Mouse (Mus musculus) E14TG2a.4 (cell line): ENCODE results near the gene Gm20388.

ENCODE experiments used
- H3K27me3 ChIP-seq: 2 replicates; pipeline ENCODE4 v1.6.1; 2014; ENCODE audit warnings: low read length, control low read depth; ENCODE audit not compliant: insufficient read depth
- H3K36me3 ChIP-seq: 2 replicates; pipeline ENCODE4 v1.6.1; 2014; ENCODE audit warnings: low read length, control low read depth; ENCODE audit not compliant: insufficient read depth
- H3K4me1 ChIP-seq: replicated peaks from 2 replicates; pipeline ENCODE4 v1.6.1; 2014; ENCODE audit warnings: low read depth, low read length, control low read depth
- H3K4me3 ChIP-seq: replicated peaks from 2 replicates; pipeline ENCODE4 v1.5.1; 2014; ENCODE audit warnings: mild to moderate bottlenecking, low read length
- H3K9me3 ChIP-seq: 2 replicates; pipeline ENCODE4 v1.6.1; 2014; ENCODE audit warnings: low read length, control low read depth
- CTCF ChIP-seq: conservative IDR thresholded peaks from 2 replicates; pipeline ENCODE4 v1.5.1; 2014; ENCODE audit warnings: low read length
- NANOG ChIP-seq: IDR thresholded peaks from 2 replicates; pipeline ENCODE4 v1.6.1; 2014; ENCODE audit warnings: borderline replicate concordance, low read length, mixed read lengths
- POU5F1 ChIP-seq: IDR thresholded peaks from 2 replicates; pipeline ENCODE4 v1.6.1; 2014; ENCODE audit warnings: low read length, borderline replicate concordance

Gene Gm20388

GRCm38 (mm10) chr8:121398081-121398480 lies 1487.4 kb downstream of the Gm20388 start:
- peaks cover 5% of the 10 kb centered on the region; the same call in 1 of the 2 replicates for H3K27me3 ChIP-seq
- H3K9me3 ChIP-seq: no peaks in the 10 kb centered on the region
- H3K4me3 ChIP-seq: no peak overlapping the region
- peaks cover 6% of the 10 kb centered on the region; the same call in 1 of the 2 replicates for H3K4me1 ChIP-seq
- TF ChIP-seq CTCF (no peak), NANOG (no peak), POU5F1 (no peak)
- no peaks in the 10 kb centered on the region for H3K36me3 ChIP-seq

DNA sequence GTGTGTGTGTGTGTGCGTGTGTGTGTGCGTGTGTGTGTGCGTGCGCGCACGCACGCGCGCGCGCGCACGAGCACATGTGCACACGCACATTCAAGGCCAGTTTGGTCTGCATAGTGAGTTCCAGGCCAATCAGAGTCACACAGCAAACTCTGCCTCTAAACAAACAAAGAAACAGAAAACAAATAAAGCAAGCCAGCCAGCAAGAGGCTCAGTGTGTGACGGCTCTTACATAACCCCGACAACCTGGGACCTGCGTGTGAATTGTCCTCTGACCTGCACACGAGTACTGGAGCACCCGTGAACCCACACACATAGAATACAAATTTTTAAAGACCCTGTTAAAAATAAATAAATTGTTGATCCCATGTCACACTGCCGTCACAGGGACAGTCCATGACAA lies 1488.1 kb downstream of the Gm20388 start:
- TF ChIP-seq NANOG: no peak
- TF ChIP-seq CTCF: no peak
- no peak for TF ChIP-seq POU5F1
- H3K36me3 ChIP-seq: no peaks in the 10 kb centered on the region
- H3K9me3 ChIP-seq: no peaks in the 10 kb centered on the region
- H3K27me3 ChIP-seq: peaks cover 5% of the 10 kb centered on the region; the same call in 1 of the 2 replicates
- H3K4me1 ChIP-seq: peaks cover 6% of the 10 kb centered on the region; the same call in 1 of the 2 replicates
- H3K4me3 ChIP-seq: no peak overlapping the region

DNA sequence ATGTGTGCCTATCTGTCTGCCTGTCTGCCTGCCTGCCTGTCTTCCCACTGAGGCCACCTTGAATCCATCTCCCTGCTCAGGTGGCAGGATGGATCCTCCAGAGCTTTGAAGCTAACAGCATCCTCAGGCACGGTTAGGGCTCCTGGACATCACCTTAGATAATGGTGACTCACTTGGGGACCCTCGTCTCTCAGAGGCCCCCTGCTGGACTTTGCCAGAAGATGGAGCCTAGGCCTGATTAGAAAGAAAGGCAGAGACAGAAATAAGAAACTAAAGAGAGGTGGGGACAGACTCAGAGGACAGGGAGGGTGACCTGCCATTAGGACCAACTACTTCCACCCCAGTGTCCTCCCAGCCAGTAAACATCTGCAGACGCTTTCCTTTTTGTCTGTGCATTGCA lies 1488.5 kb downstream of the Gm20388 start:
- TF ChIP-seq POU5F1 (no peak), CTCF (no peak), NANOG (no peak)
- no peaks in the 10 kb centered on the region for H3K36me3 ChIP-seq
- H3K9me3 ChIP-seq: no peaks in the 10 kb centered on the region
- peaks cover 5% of the 10 kb centered on the region; the same call in 1 of the 2 replicates for H3K27me3 ChIP-seq
- H3K4me3 ChIP-seq: no peak overlapping the region
- peaks cover 6% of the 10 kb centered on the region; the same call in 1 of the 2 replicates for H3K4me1 ChIP-seq

- H3K9me3 ChIP-seq: no peaks in the 10 kb centered on the region
- peaks cover 10% of the 10 kb centered on the region; the same call in 1 of the 2 replicates for H3K4me1 ChIP-seq
- no peaks in the 10 kb centered on the region for H3K36me3 ChIP-seq
- peaks cover 5% of the 10 kb centered on the region; the same call in 1 of the 2 replicates for H3K27me3 ChIP-seq
- TF ChIP-seq POU5F1 (no peak), CTCF (no peak), NANOG (no peak)
- H3K4me3 ChIP-seq: no peak overlapping the region
Observed at GRCm38 (mm10) chr8:121400581-121400980, 1489.9 kb downstream of the Gm20388 start.

DNA sequence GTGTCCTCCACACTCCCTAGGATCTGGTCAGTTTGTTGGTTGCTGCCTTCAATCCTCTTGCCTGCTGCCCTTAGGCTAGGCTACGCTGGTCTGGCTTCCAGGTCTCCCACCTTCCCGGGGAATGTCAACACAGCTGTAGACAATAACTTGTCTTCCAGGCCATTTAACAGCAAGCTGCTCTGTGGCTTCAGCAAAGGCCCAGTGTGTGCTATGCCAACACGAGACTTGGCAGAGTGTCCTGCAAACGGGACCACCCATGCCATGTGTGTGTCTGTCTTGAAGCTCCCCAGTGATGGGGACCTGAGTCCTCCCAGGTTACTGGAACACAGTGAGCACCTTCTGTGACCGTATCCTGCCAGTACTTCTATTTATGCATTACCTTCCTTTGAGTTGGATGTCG lies 1493.2 kb downstream of the Gm20388 start:
- no peaks in the 10 kb centered on the region for H3K9me3 ChIP-seq
- H3K27me3 ChIP-seq: no peaks in the 10 kb centered on the region
- TF ChIP-seq POU5F1 (no peak), NANOG (no peak), CTCF (no peak)
- peaks cover 10% of the 10 kb centered on the region; the same call in 1 of the 2 replicates for H3K4me1 ChIP-seq
- no peak overlapping the region for H3K4me3 ChIP-seq
- no peaks in the 10 kb centered on the region for H3K36me3 ChIP-seq

- Histone ChIP-seq H3K36me3 (no peaks in the 10 kb centered on the region), H3K4me1 (no peaks in the 10 kb centered on the region), H3K9me3 (no peaks in the 10 kb centered on the region), H3K27me3 (0 out of 2 replicates have a peak, but pooled peaks cover 5% of the 10 kb centered on the region), H3K4me3 (no peak overlapping the region)
- TF ChIP-seq POU5F1 (no peak), CTCF (no peak), NANOG (no peak)
Observed at GRCm38 (mm10) chr8:121418081-121418480, 1507.4 kb downstream of the Gm20388 start.

- no peaks in the 10 kb centered on the region for H3K9me3 ChIP-seq
- H3K4me1 ChIP-seq: 0 out of 2 replicates have a peak, but pooled peaks cover 3% of the 10 kb centered on the region
- no peak overlapping the region for H3K4me3 ChIP-seq
- TF ChIP-seq CTCF: no peak
- no peak for TF ChIP-seq POU5F1
- no peak for TF ChIP-seq NANOG
- no peaks in the 10 kb centered on the region for H3K36me3 ChIP-seq
- 0 out of 2 replicates have a peak, but pooled peaks cover 5% of the 10 kb centered on the region for H3K27me3 ChIP-seq
Observed at GRCm38 (mm10) chr8:121419551-121419950, 1508.9 kb downstream of the Gm20388 start.

GRCm38 (mm10) chr8:121421009-121421408 lies 1510.4 kb downstream of the Gm20388 start:
- Histone ChIP-seq H3K4me3 (no peak overlapping the region), H3K27me3 (0 out of 2 replicates have a peak, but pooled peaks cover 5% of the 10 kb centered on the region), H3K4me1 (0 out of 2 replicates have a peak, but pooled peaks cover 3% of the 10 kb centered on the region), H3K36me3 (no peaks in the 10 kb centered on the region), H3K9me3 (no peaks in the 10 kb centered on the region)
- TF ChIP-seq CTCF: no peak
- TF ChIP-seq POU5F1: no peak
- no peak for TF ChIP-seq NANOG

DNA sequence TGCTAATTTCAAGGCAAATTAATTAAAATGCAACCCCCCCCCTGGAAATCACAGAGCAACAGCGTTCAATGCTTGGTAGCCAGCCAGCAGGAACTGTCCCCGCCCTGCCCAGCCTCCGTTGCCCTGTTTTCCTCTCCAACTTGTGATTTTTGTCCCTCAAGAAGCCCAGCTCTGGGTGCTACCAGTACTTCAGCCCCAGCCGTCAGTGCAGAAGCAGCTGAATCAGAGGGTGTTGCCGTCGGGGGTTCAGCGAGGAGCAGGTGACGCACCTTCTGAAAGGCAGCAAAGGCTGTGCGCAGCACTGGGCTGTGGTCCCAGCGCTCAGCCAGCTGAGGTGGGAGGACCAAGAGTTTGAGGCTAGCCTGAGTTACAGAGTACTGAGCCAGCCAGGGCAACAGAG lies 1513.4 kb downstream of the Gm20388 start:
- no peaks in the 10 kb centered on the region for H3K36me3 ChIP-seq
- H3K4me1 ChIP-seq: 0 out of 2 replicates have a peak, but pooled peaks cover 3% of the 10 kb centered on the region
- no peak overlapping the region for H3K4me3 ChIP-seq
- H3K9me3 ChIP-seq: no peaks in the 10 kb centered on the region
- 0 out of 2 replicates have a peak, but pooled peaks cover 4% of the 10 kb centered on the region for H3K27me3 ChIP-seq
- TF ChIP-seq POU5F1 (no peak), CTCF (no peak), NANOG (no peak)
